Mouse (Mus musculus): ENCODE results near the gene Lzts2.

The Lzts2 gene

GRCm38 (mm10) chr19:45048644-45049365, 34.6 kb downstream of the Lzts2 start:
- no peak for DNase-seq (ENCODE audit: low read depth, low spot score)

GRCm38 (mm10) chr19:45049523-45049922, 35.3 kb downstream of the Lzts2 start:
- DNase-seq (ENCODE audit: low read depth, low spot score), result no peak

- DNase-seq (ENCODE audit: low read depth, low spot score), result no peak
Observed at GRCm38 (mm10) chr19:45053451-45053850, 39.2 kb downstream of the Lzts2 start.

GRCm38 (mm10) chr19:45054892-45055690, 40.9 kb downstream of the Lzts2 start:
- no peak for DNase-seq (ENCODE audit: low read depth, low spot score)

- peak; percentile 63 for DNase-seq (ENCODE audit: low read depth, low spot score)
Observed at GRCm38 (mm10) chr19:45056364-45056763, 42.1 kb downstream of the Lzts2 start.

- DNase-seq (ENCODE audit: low read depth, low spot score), result no peak
Observed at GRCm38 (mm10) chr19:45056908-45057698, 42.9 kb downstream of the Lzts2 start.

GRCm38 (mm10) chr19:45057724-45058112, 43.5 kb downstream of the Lzts2 start:
- no peak for DNase-seq (ENCODE audit: low read depth, low spot score)

GRCm38 (mm10) chr19:45058113-45058839, 44.1 kb downstream of the Lzts2 start:
- peak; percentile 97 for DNase-seq (ENCODE audit: low read depth, low spot score)

- DNase-seq (ENCODE audit: low read depth, low spot score), result no peak
Observed at GRCm38 (mm10) chr19:45058841-45059240, 44.6 kb downstream of the Lzts2 start.

GRCm38 (mm10) chr19:45063565-45064292, 49.5 kb downstream of the Lzts2 start:
- DNase-seq (ENCODE audit: low read depth, low spot score), result peak; percentile 74

GRCm38 (mm10) chr19:45065226-45065625, 51.0 kb downstream of the Lzts2 start:
- DNase-seq (ENCODE audit: low read depth, low spot score), result peak; percentile 49

GRCm38 (mm10) chr19:45067170-45067569, 53.0 kb downstream of the Lzts2 start:
- DNase-seq (ENCODE audit: low read depth, low spot score), result no peak

- DNase-seq (ENCODE audit: low read depth, low spot score), result no peak
Observed at GRCm38 (mm10) chr19:45067758-45068510, 53.7 kb downstream of the Lzts2 start.

GRCm38 (mm10) chr19:45073871-45074542, 59.8 kb downstream of the Lzts2 start:
- DNase-seq (ENCODE audit: low read depth, low spot score), result peak; percentile 93

- DNase-seq (ENCODE audit: low read depth, low spot score), result peak; percentile 88
Observed at GRCm38 (mm10) chr19:45074580-45075322, 60.5 kb downstream of the Lzts2 start, which contains the start of gene Kazald1. TSS of gene Kazald1 (plus strand) at chr19:45075241.

GRCm38 (mm10) chr19:45075323-45076035, 61.3 kb downstream of the Lzts2 start:
- DNase-seq (ENCODE audit: low read depth, low spot score), result peak; percentile 31

- no peak for DNase-seq (ENCODE audit: low read depth, low spot score)
Observed at GRCm38 (mm10) chr19:45076036-45076575, 61.9 kb downstream of the Lzts2 start.
